Mouse (Mus musculus) cerebral cortex, adult 2 months (tissue): ENCODE measurements around the gene Nfix.

Source experiments
- WGBS: fragments of 180-500 bp; shearing (Covaris S2); methylation state at CpG from one replicate; pipeline ENCODE4 v1.1.7; 2018; 5-methylcytosine and 5-hydroxymethylcytosine counted together

Gene Nfix

DNA sequence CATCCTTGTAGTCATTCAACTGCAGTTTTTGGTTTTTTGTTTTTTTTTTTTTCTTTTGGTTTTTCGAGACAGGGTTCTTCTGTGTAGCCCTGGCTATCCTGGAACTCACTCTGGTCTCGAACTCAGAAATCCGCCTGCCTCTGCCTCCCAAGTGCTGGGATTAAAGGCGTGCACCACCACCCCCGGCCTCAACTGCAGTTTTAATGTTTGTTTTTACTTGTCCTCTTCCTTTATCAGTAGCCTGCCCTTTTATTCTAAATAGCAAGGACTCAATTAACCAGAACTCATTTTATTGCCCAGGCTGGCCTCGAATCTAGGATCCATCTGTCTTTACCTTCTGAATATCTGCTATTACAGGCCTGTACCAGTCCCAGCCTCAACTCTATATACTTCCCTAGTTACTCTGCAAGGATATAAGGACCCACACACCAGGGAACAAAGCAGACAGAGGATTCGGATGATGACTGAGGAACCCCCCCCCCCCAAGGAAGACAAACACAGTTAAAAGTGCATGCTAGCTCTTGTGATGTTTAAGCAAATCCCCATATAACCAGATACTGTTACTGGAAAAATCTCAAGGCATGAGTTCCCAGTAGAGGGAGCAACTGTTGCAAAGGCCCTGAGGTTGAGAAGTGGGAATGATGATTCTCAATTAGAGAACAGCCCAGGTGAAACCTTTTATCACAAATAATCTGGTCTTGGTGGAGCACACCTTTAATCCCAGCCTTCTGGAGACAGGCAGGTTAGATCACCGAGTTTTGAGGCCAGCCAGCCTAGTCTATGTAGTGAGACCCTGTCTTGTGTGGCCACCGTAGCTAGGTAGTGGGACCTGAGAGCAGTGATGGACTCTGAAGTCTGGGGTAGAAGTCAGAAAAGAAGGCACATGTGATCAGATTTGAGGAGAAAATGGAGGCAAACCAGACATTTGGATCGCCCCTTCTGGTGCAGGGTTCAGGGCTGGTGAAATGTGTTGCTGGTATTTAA, 32.9 kb upstream of the Nfix start:
- WGBS: 51% methylated on average over 10 of the region's 10 CpGs

DNA sequence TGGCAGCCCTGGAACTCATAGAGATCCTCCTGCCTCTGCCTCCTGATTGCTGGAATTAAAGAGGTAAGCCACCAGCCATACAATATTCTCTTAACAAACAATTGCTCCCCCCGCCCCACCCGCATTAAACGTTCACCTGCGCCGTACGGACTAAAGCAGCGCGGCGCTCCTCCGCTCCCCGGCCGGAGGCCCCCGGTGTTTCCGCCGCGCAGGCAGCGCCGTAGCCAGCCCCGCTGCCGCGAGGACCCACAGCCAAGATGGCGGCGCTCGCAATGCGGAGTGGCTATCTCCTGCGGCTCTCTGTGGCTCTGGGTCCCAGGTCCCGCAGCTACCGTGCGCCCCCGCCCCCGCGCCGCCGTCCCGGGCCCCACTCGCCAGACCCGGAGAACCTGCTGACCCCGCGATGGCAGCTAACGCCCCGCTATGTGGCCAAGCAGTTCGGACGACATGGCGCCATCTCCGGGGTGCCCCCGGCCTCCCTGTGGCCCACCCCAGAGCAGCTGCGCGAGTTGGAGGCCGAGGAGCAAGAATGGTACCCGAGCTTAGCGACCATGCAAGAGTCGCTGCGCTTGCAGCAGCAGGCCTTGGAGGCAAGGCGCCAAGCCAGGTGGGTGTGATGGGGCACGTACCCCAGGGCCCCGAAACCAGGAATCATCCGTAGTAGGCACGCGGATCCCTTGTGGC, 32.0 kb upstream of the Nfix start:
- WGBS: under 1% methylated on average over 59 of the region's 59 CpGs

DNA sequence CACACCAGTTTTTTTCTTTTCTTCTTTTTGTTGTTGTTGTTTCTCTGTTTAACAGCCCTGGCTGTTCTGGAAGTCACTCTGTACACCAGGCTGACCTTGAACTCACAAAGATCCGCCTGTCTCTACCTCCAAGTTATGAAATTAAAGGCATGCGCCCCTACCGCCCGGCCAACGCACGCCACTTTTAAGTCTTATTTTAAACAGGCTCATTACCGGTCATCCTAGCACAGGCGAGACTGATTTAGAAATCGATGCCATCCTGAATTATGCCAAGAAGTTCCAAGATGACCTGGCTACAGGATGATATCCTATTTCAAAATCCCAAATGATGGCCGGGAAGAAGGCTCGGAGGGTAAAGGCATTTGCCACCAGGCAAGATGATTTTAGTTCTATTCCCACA, 31.3 kb upstream of the Nfix start, which contains the start of gene Gadd45gip1:
Gene Gadd45gip1 (plus strand): TSS at position 33 of the 400 bp plus-strand sequence.
- WGBS: 58% methylated on average over 11 of the region's 11 CpGs

DNA sequence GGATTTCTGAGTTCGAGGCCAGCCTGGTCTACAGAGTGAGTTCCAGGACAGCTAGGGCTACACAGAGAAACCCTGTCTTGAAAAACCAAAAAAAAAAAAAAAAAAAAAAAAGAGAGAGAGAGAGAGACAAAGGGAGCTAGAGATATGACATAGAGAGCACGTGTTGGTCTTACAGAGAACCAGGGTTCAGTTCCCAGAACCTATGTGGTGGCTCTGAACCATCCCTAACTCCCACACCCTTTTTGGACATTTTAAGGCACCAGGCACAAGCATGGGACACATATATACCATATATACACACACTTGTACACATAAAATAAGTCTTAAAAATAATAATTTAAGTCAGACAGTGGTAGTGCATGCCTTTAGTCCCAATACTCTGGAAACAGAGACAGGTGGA, 26.4 kb upstream of the Nfix start:
- 89% methylated on average over 2 of the region's 2 CpGs for WGBS

DNA sequence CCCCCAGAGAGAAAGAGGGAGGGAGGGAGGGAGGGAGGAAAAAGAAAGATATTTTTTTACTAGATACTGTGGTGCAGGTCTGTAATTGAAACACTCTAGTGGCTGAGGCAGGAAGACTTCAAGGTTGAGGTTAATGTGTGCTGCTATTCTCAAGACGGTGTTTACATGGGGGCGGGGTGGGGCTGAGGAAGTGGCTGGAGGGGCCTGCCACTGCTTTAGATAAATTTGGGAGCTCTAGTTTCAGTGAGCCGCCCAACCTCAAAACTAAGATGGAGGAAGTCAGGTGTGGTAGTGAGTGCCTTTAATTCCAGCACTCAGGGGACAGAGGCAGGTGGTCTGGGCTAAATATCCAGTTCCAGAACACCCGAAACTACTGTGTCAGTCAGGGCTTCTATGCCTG, 25.5 kb upstream of the Nfix start:
- 73% methylated on average over 4 of the region's 4 CpGs for WGBS

DNA sequence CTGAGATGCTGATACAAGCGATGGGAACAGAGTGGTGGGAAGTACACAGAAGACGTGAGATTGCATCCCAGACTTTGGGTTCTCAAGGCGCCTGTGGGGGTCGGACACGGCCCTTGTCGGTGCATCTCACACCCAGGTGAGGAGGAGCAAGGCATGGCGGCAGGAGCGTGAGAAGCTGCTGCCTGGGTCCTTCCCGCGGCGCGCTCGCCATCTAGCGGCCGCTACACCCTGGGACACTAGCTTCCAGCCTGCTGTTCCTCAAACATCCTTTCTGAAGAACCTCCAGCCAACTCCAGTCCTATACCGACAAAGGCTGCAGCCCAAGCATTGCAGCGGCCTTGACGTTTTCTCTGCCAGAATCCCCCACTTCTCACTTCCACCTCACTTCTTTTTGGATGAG, 23.5 kb upstream of the Nfix start:
- 1% methylated on average over 18 of the region's 18 CpGs for WGBS

DNA sequence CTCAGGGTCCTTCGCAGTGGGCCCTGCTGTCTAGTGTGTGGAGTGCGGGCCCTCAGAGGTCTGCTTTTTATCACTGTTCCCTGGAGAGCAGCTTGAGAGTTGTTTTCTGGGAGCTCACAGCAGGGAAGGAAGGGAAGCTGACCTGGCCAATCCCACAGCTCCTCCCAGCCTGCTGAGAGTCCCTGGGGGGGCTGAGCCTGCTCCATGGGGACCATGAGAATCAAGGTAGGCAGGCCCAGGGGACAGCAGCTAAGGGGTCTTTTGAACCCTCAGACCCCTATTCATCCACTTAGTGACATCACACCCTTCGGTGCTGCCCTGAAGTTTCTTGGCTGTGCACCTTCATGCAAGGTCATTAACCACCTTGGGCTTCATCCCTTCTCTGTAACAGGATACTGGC, 22.6 kb upstream of the Nfix start, which contains the start of gene Dand5:
Gene Dand5 (minus strand): TSS at position 101 of the 400 bp plus-strand sequence.
- 66% methylated on average over 3 of the region's 3 CpGs for WGBS

DNA sequence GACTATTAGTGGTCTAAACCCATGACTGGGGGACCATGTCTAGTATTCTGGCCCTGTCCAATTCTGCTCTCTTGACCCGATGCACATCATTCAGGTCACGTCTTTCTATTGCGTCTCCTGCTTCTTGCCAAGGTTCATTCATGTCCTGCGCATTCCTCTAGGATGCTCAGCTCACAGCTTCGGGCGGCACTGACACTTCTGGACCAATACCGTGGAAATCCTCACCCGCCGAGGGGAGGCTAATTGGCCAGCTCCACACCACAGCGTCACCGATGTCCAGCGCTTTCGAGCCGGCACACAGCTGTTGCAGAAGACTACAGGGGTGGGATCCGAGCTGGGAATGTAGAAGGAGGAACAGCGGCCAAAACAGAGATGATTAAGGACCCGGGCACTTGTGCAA, 16.0 kb upstream of the Nfix start:
- 80% methylated on average over 17 of the region's 17 CpGs for WGBS

DNA sequence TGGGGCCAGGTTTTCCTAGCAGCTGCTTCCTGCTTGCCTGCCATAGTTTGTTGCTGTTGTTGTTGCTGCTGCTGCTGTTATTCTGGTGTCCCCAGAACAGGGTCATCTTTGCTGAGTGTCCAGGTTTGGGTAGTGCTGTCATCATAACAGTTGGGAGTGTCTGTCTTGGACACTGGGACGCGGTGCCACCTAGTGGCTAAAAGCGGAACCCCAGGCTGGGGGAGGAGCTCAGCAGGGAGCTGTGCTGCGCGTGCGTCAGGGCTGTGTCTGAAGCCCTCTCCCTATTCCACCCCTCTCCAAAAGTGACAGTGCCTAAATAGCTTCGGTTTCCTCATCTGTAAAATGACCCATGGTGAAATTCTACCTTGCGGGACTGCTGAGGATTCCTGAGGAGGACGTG, 15.4 kb upstream of the Nfix start:
- 16% methylated on average over 9 of the region's 9 CpGs for WGBS

DNA sequence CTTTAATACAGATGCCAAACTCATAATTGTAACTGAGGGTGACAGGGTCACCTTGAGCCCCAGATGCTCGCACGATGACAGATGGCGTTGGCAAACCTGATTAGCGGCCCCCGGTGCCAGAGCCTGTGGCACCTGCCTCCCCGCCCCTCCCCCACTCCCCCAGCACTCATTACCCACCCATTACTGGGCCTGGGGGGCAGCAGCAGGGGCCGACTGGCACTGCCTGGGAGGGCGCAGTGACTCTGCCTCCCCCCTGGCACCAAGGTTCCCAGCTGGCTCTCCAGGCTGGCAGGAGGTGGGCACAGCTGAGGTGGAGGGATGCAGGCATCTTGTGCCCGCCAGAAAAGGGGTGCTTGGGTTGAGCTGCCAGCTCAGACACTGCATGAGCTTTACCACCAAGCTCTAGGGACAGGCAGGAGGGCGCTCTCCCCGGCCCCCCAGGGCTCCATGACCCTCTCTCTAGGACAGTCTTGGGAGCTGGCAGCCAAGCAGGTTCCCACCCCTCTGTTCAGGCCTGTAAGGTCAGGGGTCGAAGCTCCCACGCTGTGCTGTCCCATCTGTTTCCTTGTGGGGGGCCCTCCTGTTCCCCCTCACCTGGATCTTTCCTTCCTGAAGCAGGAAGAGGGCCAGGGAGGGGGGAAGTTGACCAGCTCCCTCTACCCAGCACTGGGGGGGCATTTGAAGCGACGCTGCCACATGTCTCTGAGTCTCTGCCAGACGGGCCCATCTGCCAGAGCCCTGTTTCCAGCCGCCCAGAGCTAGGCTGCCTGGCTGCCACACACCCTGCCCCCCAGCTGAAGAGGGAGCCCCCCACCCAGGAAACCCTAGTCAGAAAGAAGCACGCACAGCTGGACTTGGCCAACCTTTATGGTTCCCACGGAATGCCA, 14.7 kb upstream of the Nfix start:
- whole genome bisulfite sequencing: 25% methylated on average over 19 of the region's 19 CpGs

DNA sequence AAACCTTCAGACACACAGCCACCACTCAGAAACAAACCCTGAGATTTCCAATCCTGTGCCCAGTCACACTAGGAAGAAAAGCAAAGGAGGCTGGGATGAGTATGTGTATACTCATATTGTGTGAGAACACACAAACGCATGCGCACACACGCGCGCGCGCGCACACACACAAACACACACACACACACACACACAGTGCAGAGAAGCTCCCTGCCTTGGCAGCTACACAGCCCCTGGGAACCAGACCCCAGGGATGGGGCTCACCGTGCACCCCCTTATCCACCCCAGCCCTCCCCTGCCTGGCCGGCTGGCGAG, 14.1 kb upstream of the Nfix start:
- WGBS: 57% methylated on average over 11 of the region's 11 CpGs

DNA sequence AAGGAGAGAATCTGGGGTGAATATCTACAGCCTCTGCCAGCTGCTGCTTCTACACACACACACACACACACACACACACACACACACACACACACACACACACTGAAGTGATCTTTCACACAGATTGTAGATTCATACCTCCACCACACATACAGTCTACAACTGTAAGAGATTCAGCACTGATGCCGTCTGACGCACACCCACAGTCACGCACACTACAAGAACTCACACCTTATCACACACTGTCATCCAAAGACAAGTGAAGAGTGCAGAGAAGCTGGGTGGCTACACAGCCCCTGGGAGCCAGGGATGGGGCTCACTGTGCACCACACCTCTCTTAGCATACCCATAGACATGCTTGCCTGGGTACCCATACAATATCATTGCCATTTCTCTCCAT, 13.7 kb upstream of the Nfix start:
- WGBS: 49% methylated on average over 3 of the region's 3 CpGs

DNA sequence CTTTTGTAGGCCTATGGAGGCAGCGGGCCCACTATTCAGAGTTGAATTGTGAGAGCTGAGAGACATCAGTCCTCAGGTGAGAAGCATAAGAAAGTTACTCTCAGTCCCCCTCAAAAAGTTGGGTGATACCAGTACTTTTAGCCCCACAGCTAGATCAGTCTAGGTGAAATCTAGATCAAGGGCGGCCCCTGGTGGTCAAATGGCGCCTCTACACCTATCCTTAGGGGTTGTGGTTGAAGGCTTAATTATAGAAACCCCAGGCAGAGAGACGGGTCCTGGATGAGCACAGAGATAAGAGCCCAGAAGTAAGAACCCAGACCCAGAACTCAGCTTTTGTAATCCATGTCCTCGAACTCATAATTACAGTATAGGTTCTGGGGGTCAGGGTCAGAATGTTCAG, 12.9 kb upstream of the Nfix start:
- WGBS: under 1% methylated on average over 5 of the region's 5 CpGs

DNA sequence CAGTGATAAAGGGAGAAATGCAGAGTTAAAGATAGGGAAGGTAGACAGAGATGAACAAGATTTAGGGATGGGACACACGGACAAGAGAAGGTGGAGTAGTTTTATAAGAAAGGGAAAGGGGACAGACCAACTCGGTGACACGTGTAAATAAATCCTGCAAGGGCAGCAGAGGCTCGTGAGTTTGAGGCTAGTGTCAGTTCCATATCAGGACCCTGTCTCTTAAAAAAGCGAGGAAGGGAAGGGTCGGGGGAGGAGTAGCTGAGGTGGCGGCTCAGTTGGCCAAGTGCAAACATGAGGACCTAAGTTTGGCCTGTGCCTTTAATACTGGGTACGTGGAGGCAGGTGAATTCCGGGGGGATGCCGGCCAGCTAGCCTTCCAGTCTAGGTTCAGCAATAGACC, 11.2 kb upstream of the Nfix start:
- 28% methylated on average over 10 of the region's 10 CpGs for WGBS

DNA sequence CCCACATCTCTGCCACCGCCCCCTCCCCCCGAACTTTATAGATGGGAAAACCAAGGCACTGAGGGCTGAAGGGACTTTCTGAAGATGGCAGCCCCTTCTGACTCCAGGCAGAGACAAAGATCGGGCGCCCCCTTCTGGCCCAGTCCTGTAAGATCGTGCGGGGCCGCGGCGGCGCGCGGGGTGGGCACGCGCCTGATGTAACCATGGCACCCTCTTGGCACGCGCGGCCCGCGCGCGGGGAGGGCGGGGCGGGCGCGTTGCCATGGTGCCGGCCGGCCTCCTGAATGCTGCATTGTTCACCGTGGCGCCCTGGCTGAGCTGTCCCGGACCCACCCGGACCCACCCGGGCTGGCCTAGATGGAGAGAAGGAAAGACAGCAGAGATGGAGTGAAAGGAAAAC, 10.8 kb upstream of the Nfix start:
- under 1% methylated on average over 32 of the region's 32 CpGs for WGBS

DNA sequence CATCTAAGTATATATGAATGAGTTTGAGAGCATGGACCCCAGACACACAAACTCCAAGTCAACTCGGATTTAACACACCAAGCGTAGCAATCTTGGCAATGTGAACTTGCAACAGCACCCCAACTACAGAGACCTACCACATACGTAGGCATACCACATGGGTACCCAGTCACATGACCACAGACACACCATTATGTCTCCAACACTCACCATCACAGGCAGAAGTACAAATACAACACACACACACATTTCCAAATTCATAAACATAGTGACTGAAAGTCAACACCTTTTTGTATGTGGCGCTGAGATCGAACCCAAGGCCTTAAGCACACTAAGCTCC, 9.8 kb upstream of the Nfix start:
- WGBS: 69% methylated on average over 5 of the region's 5 CpGs

DNA sequence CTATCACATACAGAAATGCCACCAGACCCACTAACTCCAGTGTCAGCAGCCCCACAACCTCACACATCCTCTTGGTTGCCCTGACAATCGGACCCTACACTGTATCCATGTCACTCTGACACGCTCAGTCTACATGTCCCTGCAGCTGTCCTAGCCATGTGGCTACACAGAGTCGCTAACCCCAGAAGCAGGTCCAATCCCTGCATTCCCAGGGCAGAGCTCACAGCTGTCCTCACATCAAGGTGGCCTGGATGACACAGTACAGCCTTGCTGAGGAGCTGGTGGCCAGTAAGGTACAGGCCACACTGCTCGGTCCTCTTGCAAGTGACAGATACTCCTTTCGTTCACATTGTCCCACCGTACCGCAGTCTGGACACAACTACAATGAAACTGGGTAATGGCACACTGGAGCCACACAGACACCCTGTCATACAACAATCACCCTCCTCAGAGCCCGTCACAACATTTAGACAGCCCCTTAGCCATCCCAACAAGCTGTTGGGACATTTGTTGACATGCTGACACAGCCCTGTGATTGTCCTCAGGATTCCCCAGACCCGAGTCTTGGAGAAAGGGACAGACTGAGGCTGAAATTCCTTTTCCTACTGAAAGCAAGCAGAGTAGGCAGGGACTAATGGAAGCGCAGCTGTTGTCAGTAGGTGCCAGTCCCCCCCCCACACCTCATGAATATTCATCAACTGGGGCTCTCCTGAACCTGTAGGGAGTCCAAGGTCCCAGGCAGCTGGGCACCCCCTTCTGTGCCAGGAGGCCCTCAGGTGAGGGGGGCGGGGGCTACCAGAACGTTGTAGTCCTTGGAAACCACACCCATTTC, 9.2 kb upstream of the Nfix start:
- 65% methylated on average over 12 of the region's 12 CpGs for WGBS

DNA sequence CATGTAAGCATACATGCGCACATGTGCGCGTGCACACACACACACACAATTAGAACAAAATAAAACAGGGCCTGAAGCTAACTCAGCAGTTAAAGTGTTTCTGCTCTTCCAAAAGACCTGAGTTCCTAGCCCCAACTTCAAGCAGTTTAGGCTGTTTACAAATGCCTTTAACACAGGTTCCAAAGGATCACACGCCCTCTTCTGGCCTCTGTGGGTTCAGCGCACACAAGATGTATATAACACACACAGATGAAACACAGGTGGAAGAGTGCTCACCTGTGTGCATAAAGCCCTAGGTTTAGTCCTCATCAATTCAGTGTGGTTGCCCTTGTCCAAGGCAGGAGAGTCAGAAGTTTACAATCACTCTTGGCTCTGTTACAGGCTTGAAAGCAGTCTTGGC, 5.9 kb upstream of the Nfix start:
- 98% methylated on average over 5 of the region's 5 CpGs for WGBS

DNA sequence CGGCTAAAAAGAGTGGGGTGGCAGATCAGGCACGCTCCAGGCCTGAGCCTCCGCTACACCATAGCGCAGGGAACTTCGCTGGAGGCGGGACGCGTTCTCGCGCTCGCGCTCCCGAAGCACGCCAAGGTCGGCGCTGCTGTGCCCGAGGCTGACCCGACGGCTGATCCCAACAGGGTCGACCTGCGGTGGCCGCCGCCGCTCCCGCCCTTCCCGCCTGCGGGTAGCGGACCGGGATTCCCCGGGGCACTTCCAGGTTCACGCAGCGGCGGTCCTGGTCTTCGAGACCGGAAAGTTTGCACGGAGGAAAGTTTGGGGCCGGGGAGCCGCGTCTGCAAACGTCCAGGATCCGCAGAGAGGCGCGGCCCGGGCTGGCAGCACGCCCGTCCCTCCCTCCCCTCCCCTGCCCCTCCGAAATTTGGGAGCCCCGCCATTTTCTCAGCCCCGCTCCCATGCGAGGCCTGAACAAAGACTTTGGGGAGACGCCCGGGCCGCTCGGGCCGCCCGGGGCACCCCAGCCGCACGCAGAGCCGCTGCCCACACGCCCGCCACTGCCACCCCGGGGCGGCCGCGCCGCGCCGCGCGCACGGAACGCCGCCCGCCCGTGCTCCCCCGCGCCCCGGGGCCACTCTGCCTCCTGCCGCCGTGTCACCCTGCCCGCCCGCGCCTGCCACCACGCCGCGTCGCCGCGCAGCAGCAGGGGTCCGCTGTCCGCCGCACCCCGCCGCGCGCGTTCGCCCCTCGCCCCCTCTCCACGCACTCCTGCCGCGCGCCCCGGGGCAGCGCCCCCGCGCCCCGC, 810 bp downstream of the Nfix start:
- 1% methylated on average over 98 of the region's 108 CpGs for WGBS

DNA sequence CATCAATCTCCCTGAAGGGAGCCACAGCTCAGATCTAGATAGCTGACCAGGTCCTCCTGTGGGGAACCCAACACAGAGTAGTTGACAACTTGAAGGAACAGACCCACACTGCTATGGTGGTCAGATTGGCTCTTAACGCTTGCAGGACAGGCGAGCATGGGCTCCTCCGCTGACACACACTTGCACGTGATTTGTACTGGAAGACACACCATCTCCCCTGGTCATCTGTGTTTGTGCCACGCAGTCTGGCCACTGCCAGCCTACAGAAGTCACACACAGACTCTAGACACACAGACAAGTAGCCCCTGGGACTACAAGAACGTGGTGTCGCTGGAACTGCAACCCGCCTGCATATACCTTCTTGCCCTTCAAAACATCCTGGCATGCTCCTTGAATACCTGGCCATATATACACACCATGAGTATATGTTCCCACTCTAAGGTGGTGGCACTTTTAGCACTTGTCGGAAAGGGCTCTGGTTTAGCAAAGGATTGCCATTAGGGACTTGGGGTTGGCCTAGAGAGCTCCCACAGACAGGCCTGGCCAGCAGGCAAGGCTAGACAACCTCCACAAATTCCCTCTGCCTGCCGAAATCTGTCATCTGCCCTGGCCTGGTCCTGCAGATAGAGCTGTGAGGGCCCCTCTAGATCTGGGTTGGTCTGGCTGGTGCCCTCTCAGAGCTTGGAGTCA, 1.6 kb downstream of the Nfix start:
- WGBS: 41% methylated on average over 10 of the region's 10 CpGs
